Mouse (Mus musculus): Measurements from ENCODE around the gene Ntn4. TPM values are rescaled to one million over a fixed set of nuclear protein-coding genes. Genes with fewer than 3 reads are reported as not detected.

Gene Ntn4
- total and polyA plus RNA-seq, 3 experiments, result not detected

DNA sequence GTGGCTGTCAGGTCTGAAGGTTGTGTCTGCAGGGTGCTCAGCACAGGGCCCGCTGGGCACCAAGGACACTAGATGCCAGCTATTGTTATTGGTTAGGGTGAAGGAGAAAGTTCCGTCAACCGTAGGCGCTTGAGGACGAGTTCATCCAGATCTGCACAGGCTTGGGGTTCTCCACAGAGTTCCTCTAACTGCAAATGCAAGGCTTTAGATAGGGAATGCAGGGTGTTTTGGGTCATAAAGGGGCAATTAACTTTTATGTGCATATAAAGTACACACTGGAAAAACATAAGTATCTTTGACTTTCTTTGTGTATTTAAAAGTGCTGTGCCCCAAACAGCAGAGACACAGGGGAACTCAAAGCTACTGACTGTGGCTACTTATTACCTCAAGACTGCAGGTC is 10.2 kb upstream of the Ntn4 start:
- Histone ChIP-seq H3K9ac (ENCODE audit: insufficient read depth, low read depth) (no peak overlapping the region), H3K36me3 (replicated peaks in 1 of 2; ENCODE audit: control insufficient read depth in 1 of 2, insufficient read depth in 1 of 2, low read length in 1 of 2) (no peaks in the 10 kb centered on the region), H3K79me2 (replicated peaks; ENCODE audit: control insufficient read depth, extremely low read depth, insufficient read depth, poor library complexity, severe bottlenecking) (no peaks in the 10 kb centered on the region), H3K4me3 (replicated peaks in 1 of 3; ENCODE audit: low read depth in 2 of 3, low read length in 2 of 3, poor library complexity in 1 of 3) (no peak overlapping the region), H3K27me3 (replicated peaks) (no peaks in the 10 kb centered on the region), H3K4me1 (ENCODE audit: control insufficient read depth in 1 of 2, insufficient read depth in 2 of 2) (no peaks in the 10 kb centered on the region), H3K4me2 (ENCODE audit: insufficient read depth, low read depth, poor library complexity, severe bottlenecking) (no peak overlapping the region), H3K27ac (ENCODE audit: insufficient read depth, low read depth) (no peak overlapping the region), H3K9me3 (replicated peaks; ENCODE audit: low read length) (peaks cover 2% of the 10 kb centered on the region)
- TF ChIP-seq MYC (IDR thresholded peaks at IDR 0.05; ENCODE audit: low read depth, low read length) (no peak), PAX5 (IDR thresholded peaks at IDR 0.05; ENCODE audit: low read length) (no peak), ETS1 (conservative IDR thresholded peaks at IDR 0.05; ENCODE audit: low read depth, low read length) (no peak), POLR2AphosphoS2 (IDR thresholded peaks at IDR 0.05; ENCODE audit: low read depth, low read length) (no peak), NRF1 (IDR thresholded peaks at IDR 0.05; ENCODE audit: low read depth, low read length) (no peak), BHLHE40 (IDR thresholded peaks at IDR 0.05; ENCODE audit: low read depth, low read length) (no peak), USF1 (IDR thresholded peaks at IDR 0.05; ENCODE audit: low read depth, low read length) (no peak), MAFK (IDR thresholded peaks at IDR 0.05; ENCODE audit: insufficient replicate concordance, low read length) (no peak), CHD1 (IDR thresholded peaks at IDR 0.05; ENCODE audit: low read depth, low read length) (no peak), ZNF384 (IDR thresholded peaks at IDR 0.05; ENCODE audit: low read depth, low read length) (no peak), UBTF (IDR thresholded peaks at IDR 0.05; ENCODE audit: low read depth, low read length) (no peak), POLR2A (IDR thresholded peaks at IDR 0.05; ENCODE audit: low read depth, low read length) (no peak), IRF4 (IDR thresholded peaks at IDR 0.05; ENCODE audit: low read depth, low read length) (no peak), RAD21 (IDR thresholded peaks at IDR 0.05; ENCODE audit: low read depth, low read length) (no peak), MAX (IDR thresholded peaks at IDR 0.05; ENCODE audit: low read length) (no peak)
- dilution Hi-C loops (cut with MboI; ENCODE audit: extremely low pct_ligation_motif_present, extremely low pct_unique_long_range_greater_than_20kb, low sequenced_read_pairs) (no loop called here), in situ Hi-C loops (cut with MboI; ENCODE audit: low pct_ligation_motif_present, low pct_unique_long_range_greater_than_20kb, low sequenced_read_pairs) (loop anchor here (10.0 kb wide), 1 partner anchor 124 kb away; no protein-coding TSS in a partner anchor)
- DNase-seq (ENCODE audit: extremely low read depth), result no peak

DNA sequence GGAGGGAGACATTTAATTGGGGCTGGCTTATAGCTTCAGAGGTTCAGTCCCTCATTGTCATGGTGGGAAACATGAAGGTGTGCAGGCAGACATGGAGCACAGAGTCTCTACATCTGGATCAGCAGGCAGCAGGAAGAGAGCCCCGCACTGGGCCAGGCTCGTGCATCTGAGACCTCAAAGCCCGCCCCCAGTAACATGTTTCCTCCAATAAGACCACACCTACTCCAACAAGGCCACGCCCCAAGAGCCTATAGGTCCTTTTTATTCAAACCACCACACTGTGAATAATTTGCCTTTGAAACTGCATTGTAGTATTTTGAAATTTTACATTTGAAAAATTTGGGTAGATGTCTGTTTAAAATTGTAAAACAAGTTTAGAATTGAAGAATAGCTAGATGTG is 8.4 kb upstream of the Ntn4 start:
- dilution Hi-C loops (cut with MboI; ENCODE audit: extremely low pct_ligation_motif_present, extremely low pct_unique_long_range_greater_than_20kb, low sequenced_read_pairs), result no loop called here
- Histone ChIP-seq H3K27ac (ENCODE audit: insufficient read depth, low read depth) (no peak overlapping the region), H3K4me3 (replicated peaks in 1 of 3; ENCODE audit: low read depth in 2 of 3, low read length in 2 of 3, poor library complexity in 1 of 3) (no peak overlapping the region), H3K79me2 (replicated peaks; ENCODE audit: control insufficient read depth, extremely low read depth, insufficient read depth, poor library complexity, severe bottlenecking) (no peaks in the 10 kb centered on the region), H3K4me1 (ENCODE audit: control insufficient read depth in 1 of 2, insufficient read depth in 2 of 2) (no peaks in the 10 kb centered on the region), H3K9me3 (replicated peaks; ENCODE audit: low read length) (peaks cover 2% of the 10 kb centered on the region), H3K9ac (ENCODE audit: insufficient read depth, low read depth) (no peak overlapping the region), H3K4me2 (ENCODE audit: insufficient read depth, low read depth, poor library complexity, severe bottlenecking) (no peak overlapping the region), H3K27me3 (replicated peaks) (no peaks in the 10 kb centered on the region), H3K36me3 (replicated peaks in 1 of 2; ENCODE audit: control insufficient read depth in 1 of 2, insufficient read depth in 1 of 2, low read length in 1 of 2) (no peaks in the 10 kb centered on the region)
- no peak for TF ChIP-seq HCFC1 (IDR thresholded peaks at IDR 0.05; ENCODE audit: low read depth, low read length)
- TF ChIP-seq ZMIZ1 (IDR thresholded peaks at IDR 0.05; ENCODE audit: low read depth, low read length), result no peak
- TF ChIP-seq NELFE (IDR thresholded peaks at IDR 0.05; ENCODE audit: low read depth, low read length), result no peak
- no peak for TF ChIP-seq TCF12 (IDR thresholded peaks at IDR 0.05; ENCODE audit: low read depth, low read length)
- no peak for TF ChIP-seq SIN3A (IDR thresholded peaks at IDR 0.05; ENCODE audit: low read length)
- no peak for TF ChIP-seq IRF4 (IDR thresholded peaks at IDR 0.05; ENCODE audit: low read depth, low read length)
- TF ChIP-seq NRF1 (IDR thresholded peaks at IDR 0.05; ENCODE audit: low read depth, low read length), result no peak
- in situ Hi-C loops (cut with MboI; ENCODE audit: low pct_ligation_motif_present, low pct_unique_long_range_greater_than_20kb, low sequenced_read_pairs), result loop anchor here (10.0 kb wide), 1 partner anchor 123 kb away; no protein-coding TSS in a partner anchor
- no peak for DNase-seq (ENCODE audit: extremely low read depth)

All from CH12.LX (cell line).